Mouse (Mus musculus): ENCODE results near the gene Klhl5. TPM values are rescaled to one million over a fixed set of nuclear protein-coding genes. Genes with fewer than 3 reads are reported as not detected.

The Klhl5 gene
- 21.2 and 21.3 TPM in 2 replicates for polyA plus RNA-seq (2015; fragmentation: Nextera tagmentation; extraction: Ambion mirVana)

- Histone ChIP-seq H3K27me3 (no peaks in the 10 kb centered on the region), H3K4me3 (peak within 1 kb of the TSS; percentile 75), H3K9ac (peak within 1 kb of the TSS; percentile 88), H3K27ac (peak within 1 kb of the TSS; percentile 84), H3K4me2 (peak within 1 kb of the TSS; percentile 73), H3K4me1 (peaks cover 15% of the 10 kb centered on the region), H3K36me3 (no peaks in the 10 kb centered on the region), H3K9me3 (no peaks in the 10 kb centered on the region)
- 4% methylated on average over 36 of the region's 56 CpGs for WGBS
- peak; percentile 87 for ATAC-seq (ENCODE audit: insufficient number of reproducible peaks, insufficient read depth, low FRiP score, low TSS enrichment, low read depth)
These were observed at the start of gene Klhl5 for GRCm38 (mm10) chr5:65106876-65107772. Klhl5 (plus strand) TSS chr5:65107539.

DNA sequence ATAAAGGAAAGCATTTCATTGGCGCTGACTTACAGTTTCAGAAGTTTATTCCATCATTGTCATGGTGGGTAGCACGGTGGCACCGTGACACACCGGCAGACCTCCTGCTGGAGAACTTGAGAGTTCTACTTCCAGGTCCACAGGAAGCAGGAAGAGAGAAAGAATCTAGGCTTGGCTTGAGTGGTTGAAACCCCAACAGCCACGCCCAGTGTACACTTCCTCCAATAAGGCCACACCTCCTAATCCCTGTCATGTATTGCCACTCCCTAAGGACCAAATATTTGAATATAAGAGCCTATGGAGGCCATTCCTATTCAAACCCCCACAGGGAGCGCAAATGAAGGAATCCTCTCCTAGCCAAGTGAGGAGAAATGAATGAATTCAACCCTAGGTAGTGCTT is 49.7 kb upstream of the Klhl5 start:
- H3K27ac ChIP-seq: no peak overlapping the region; the same call in 1 of the 2 replicates
- no peaks in the 10 kb centered on the region for H3K27me3 ChIP-seq
- WGBS: 95% methylated on average over 6 of the region's 6 CpGs
- no peaks in the 10 kb centered on the region for H3K4me1 ChIP-seq
- no peak overlapping the region for H3K9ac ChIP-seq
- H3K9me3 ChIP-seq: no peaks in the 10 kb centered on the region
- H3K4me2 ChIP-seq: no peak overlapping the region
- H3K36me3 ChIP-seq: no peaks in the 10 kb centered on the region
- ATAC-seq (ENCODE audit: insufficient number of reproducible peaks, insufficient read depth, low FRiP score, low TSS enrichment, low read depth): no peak
- no peak overlapping the region for H3K4me3 ChIP-seq

DNA sequence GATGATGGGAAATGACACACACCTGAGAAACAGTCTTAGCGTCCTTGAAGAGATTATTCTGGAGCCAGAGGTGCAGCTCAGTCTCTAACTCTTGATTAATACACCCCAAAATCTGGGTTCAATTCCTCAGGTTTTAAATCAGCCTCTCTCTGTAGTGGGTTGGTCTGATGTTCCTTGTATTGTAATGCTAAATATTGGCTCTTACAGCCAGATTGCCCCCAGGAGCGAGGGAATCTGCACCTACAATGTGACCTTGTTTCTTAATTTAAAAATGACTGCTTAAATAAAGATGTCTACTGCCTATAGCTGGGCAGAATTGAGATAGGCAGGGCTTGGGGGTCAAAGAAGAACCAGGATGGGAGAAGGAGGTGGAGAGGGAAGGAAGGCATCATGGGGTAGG is 47.5 kb upstream of the Klhl5 start:
- no peak for ATAC-seq (ENCODE audit: insufficient number of reproducible peaks, insufficient read depth, low FRiP score, low TSS enrichment, low read depth)
- Histone ChIP-seq H3K9ac (no peak overlapping the region), H3K4me3 (no peak overlapping the region), H3K36me3 (no peaks in the 10 kb centered on the region), H3K4me1 (no peaks in the 10 kb centered on the region), H3K4me2 (no peak overlapping the region), H3K9me3 (no peaks in the 10 kb centered on the region), H3K27me3 (no peaks in the 10 kb centered on the region), H3K27ac (no peak overlapping the region)
- WGBS: 76% methylated on average over 2 of the region's 2 CpGs

- H3K4me3 ChIP-seq: no peak overlapping the region
- no peaks in the 10 kb centered on the region for H3K27me3 ChIP-seq
- H3K9ac ChIP-seq: no peak overlapping the region
- H3K36me3 ChIP-seq: no peaks in the 10 kb centered on the region
- H3K4me1 ChIP-seq: no peaks in the 10 kb centered on the region
- no peak overlapping the region for H3K27ac ChIP-seq
- H3K9me3 ChIP-seq: no peaks in the 10 kb centered on the region
- H3K4me2 ChIP-seq: no peak overlapping the region
- WGBS: 94% methylated on average over 4 of the region's 4 CpGs
- ATAC-seq (ENCODE audit: insufficient number of reproducible peaks, insufficient read depth, low FRiP score, low TSS enrichment, low read depth): no peak
These were observed 45.1 kb upstream of the Klhl5 start for GRCm38 (mm10) chr5:65062236-65062635.

GRCm38 (mm10) chr5:65063266-65063665 is 44.1 kb upstream of the Klhl5 start:
- Histone ChIP-seq H3K27me3 (no peaks in the 10 kb centered on the region), H3K9ac (no peak overlapping the region), H3K36me3 (no peaks in the 10 kb centered on the region), H3K4me3 (no peak overlapping the region), H3K4me2 (no peak overlapping the region), H3K4me1 (no peaks in the 10 kb centered on the region), H3K27ac (no peak overlapping the region), H3K9me3 (no peaks in the 10 kb centered on the region)
- ATAC-seq (ENCODE audit: insufficient number of reproducible peaks, insufficient read depth, low FRiP score, low TSS enrichment, low read depth): no peak
- 80% methylated on average over 2 of the region's 2 CpGs for WGBS

- no peaks in the 10 kb centered on the region for H3K4me1 ChIP-seq
- H3K9me3 ChIP-seq: no peaks in the 10 kb centered on the region
- H3K4me2 ChIP-seq: no peak overlapping the region
- no peak overlapping the region for H3K9ac ChIP-seq
- 82% methylated on average over 6 of the region's 6 CpGs for WGBS
- no peak overlapping the region for H3K27ac ChIP-seq
- no peak overlapping the region for H3K4me3 ChIP-seq
- H3K36me3 ChIP-seq: no peaks in the 10 kb centered on the region
- H3K27me3 ChIP-seq: no peaks in the 10 kb centered on the region
- ATAC-seq (ENCODE audit: insufficient number of reproducible peaks, insufficient read depth, low FRiP score, low TSS enrichment, low read depth): no peak
These were observed 39.2 kb upstream of the Klhl5 start for GRCm38 (mm10) chr5:65068166-65068565.

GRCm38 (mm10) chr5:65069872-65070271 is 37.5 kb upstream of the Klhl5 start:
- H3K4me2 ChIP-seq: no peak overlapping the region
- no peak overlapping the region for H3K4me3 ChIP-seq
- H3K27me3 ChIP-seq: no peaks in the 10 kb centered on the region
- no peaks in the 10 kb centered on the region for H3K9me3 ChIP-seq
- no peak for ATAC-seq (ENCODE audit: insufficient number of reproducible peaks, insufficient read depth, low FRiP score, low TSS enrichment, low read depth)
- no peaks in the 10 kb centered on the region for H3K36me3 ChIP-seq
- H3K9ac ChIP-seq: no peak overlapping the region
- WGBS: 70% methylated on average over 11 of the region's 11 CpGs
- no peak overlapping the region for H3K27ac ChIP-seq
- H3K4me1 ChIP-seq: no peaks in the 10 kb centered on the region

DNA sequence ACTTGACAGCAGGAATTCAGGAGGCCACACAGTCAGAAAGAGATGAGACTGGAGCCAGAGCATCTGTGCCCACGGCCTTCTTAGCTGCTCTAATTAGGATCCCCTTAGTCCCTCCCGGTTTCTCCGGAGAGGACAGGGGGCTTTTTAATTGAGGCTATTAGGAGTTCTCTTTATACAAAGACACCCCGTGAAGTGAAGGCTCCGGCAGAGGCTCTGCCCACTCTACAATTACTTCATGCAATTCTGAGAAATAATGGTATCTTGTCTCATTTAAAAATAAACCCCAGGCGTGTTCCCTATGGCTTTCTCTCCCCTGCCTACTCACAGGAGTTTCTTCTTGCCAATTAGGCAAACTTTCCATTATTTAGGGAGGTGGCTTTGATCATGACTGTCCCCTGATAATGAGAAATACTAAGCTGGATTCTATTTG is 35.6 kb upstream of the Klhl5 start:
- 22% methylated on average over 6 of the region's 6 CpGs for WGBS
- no peak overlapping the region for H3K9ac ChIP-seq

DNA sequence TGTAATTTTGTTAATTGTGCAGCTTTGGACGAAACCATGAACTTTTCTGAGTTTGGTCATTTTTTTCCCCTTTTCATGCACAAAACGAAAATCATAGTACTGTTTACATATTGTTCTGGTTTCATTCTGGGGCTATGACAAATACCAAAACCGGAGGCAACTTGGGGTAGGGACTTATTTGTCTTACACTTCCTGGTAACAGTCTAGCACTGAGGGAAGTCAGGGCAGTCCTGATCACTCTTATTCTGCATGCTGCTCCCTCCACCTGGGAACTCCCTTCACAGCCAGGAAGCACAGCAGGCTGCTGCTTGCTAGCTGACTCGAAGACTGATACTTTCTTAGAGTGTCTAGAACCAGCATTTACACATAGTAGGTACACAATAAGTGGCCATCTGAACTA is 34.1 kb upstream of the Klhl5 start:
- 70% methylated on average over 4 of the region's 4 CpGs for WGBS
- H3K36me3 ChIP-seq: no peaks in the 10 kb centered on the region
- H3K4me2 ChIP-seq: no peak overlapping the region
- no peak overlapping the region for H3K9ac ChIP-seq
- no peaks in the 10 kb centered on the region for H3K27me3 ChIP-seq
- H3K4me3 ChIP-seq: no peak overlapping the region
- H3K27ac ChIP-seq: no peak overlapping the region
- H3K4me1 ChIP-seq: no peaks in the 10 kb centered on the region
- H3K9me3 ChIP-seq: no peaks in the 10 kb centered on the region
- ATAC-seq (ENCODE audit: insufficient number of reproducible peaks, insufficient read depth, low FRiP score, low TSS enrichment, low read depth): no peak

More for the DNA sequence above, 35.6 kb upstream of the Klhl5 start:
- H3K4me3 ChIP-seq: no peak overlapping the region
- H3K9me3 ChIP-seq: no peaks in the 10 kb centered on the region
- no peak for ATAC-seq (ENCODE audit: insufficient number of reproducible peaks, insufficient read depth, low FRiP score, low TSS enrichment, low read depth)
- H3K36me3 ChIP-seq: no peaks in the 10 kb centered on the region
- no peaks in the 10 kb centered on the region for H3K27me3 ChIP-seq
- H3K4me2 ChIP-seq: no peak overlapping the region
- no peak overlapping the region for H3K27ac ChIP-seq
- H3K4me1 ChIP-seq: no peaks in the 10 kb centered on the region

GRCm38 (mm10) chr5:65074693-65075092 is 32.6 kb upstream of the Klhl5 start:
- H3K36me3 ChIP-seq: no peaks in the 10 kb centered on the region
- no peaks in the 10 kb centered on the region for H3K9me3 ChIP-seq
- no peak overlapping the region for H3K27ac ChIP-seq
- no peak overlapping the region for H3K4me3 ChIP-seq
- H3K4me2 ChIP-seq: no peak overlapping the region
- no peaks in the 10 kb centered on the region for H3K4me1 ChIP-seq
- no peaks in the 10 kb centered on the region for H3K27me3 ChIP-seq
- no peak overlapping the region for H3K9ac ChIP-seq
- no peak for ATAC-seq (ENCODE audit: insufficient number of reproducible peaks, insufficient read depth, low FRiP score, low TSS enrichment, low read depth)
- WGBS: 59% methylated on average over 7 of the region's 7 CpGs

DNA sequence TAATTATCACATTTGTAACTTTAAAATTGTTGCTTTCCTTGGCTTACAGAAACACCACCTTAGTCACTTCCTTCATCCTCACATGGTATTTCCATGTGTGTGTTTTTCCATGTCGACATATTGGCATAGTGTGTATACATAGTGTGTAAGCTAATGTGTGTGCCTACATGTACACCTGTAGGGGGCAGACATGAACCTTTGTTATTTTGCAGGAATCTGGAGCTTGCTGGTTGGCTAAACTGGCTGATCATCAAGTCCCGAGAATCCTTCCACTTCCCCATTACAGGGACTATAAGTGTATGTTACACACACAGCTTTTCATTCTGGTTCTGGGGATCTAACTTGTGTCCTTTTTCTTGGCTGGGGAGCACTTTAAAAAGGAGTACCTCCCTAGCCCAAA is 31.3 kb upstream of the Klhl5 start:
- ATAC-seq (ENCODE audit: insufficient number of reproducible peaks, insufficient read depth, low FRiP score, low TSS enrichment, low read depth): no peak
- H3K9me3 ChIP-seq: no peaks in the 10 kb centered on the region

DNA sequence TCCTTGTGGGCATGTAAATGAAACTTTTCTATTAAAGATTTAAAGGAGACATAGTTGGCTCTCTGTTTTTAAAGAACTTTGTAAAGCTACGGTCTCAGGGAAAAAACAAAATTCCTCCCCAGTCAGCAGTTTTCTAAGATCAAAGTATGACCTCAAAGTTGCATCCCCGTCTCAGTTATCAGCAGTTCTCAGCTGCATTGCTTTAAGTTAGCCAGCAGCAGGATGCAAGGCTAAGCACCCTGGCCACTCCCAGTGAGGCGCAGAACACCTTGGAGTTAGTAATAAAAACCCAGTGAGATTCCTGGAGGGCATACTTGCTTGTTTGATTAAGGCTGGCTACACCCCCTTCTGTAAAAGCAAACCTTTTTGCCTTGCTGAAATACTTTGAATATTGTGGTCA is 30.6 kb upstream of the Klhl5 start:
- H3K9ac ChIP-seq: no peak overlapping the region
- no peaks in the 10 kb centered on the region for H3K9me3 ChIP-seq
- no peak for ATAC-seq (ENCODE audit: insufficient number of reproducible peaks, insufficient read depth, low FRiP score, low TSS enrichment, low read depth)
- no peak overlapping the region for H3K4me2 ChIP-seq
- H3K4me3 ChIP-seq: no peak overlapping the region
- H3K27ac ChIP-seq: no peak overlapping the region
- 24% methylated on average over 3 of the region's 3 CpGs for WGBS
- no peaks in the 10 kb centered on the region for H3K4me1 ChIP-seq
- H3K27me3 ChIP-seq: no peaks in the 10 kb centered on the region
- no peaks in the 10 kb centered on the region for H3K36me3 ChIP-seq

More for the DNA sequence above, 31.3 kb upstream of the Klhl5 start:
- H3K27me3 ChIP-seq: no peaks in the 10 kb centered on the region
- no peaks in the 10 kb centered on the region for H3K36me3 ChIP-seq
- no peaks in the 10 kb centered on the region for H3K4me1 ChIP-seq
- H3K9ac ChIP-seq: no peak overlapping the region
- no peak overlapping the region for H3K4me3 ChIP-seq
- 81% methylated on average over 2 of the region's 2 CpGs for WGBS
- no peak overlapping the region for H3K27ac ChIP-seq
- no peak overlapping the region for H3K4me2 ChIP-seq

Data from embryonic facial prominence, embryonic 13.5 days (tissue).